Mouse (Mus musculus) forebrain, embryonic 12.5 days (tissue): ENCODE data around the gene B3galt1. TPM values are rescaled to one million over a fixed set of nuclear protein-coding genes. Genes with fewer than 3 reads are reported as not detected.
A peak's percentile ranks its signal among the peaks of the same experiment; 100 is the strongest.

Experiments
- ATAC-seq: fragments of 200-750 bp; cut with Nextera tagmentation; 2 replicates; pipeline ENCODE4 v1.8.0; 2017; ENCODE audit warnings: moderate TSS enrichment; ENCODE audit not compliant: low FRiP score
- H3K27ac ChIP-seq: fragments of 300-500 bp; sonication (generic); 2 replicates; pipeline ENCODE4 v1.5.1; 2016; ENCODE audit warnings: mild to moderate bottlenecking
- H3K27me3 ChIP-seq: fragments of 300-500 bp; sonication (generic); 2 replicates; pipeline ENCODE4 v1.6.1; 2016; ENCODE audit warnings: mild to moderate bottlenecking
- H3K36me3 ChIP-seq: fragments of 300-500 bp; sonication (generic); replicated peaks from 2 replicates; pipeline ENCODE4 v1.6.1; 2016; ENCODE audit warnings: mild to moderate bottlenecking
- H3K4me1 ChIP-seq: fragments of 300-500 bp; sonication (generic); 2 replicates; pipeline ENCODE4 v1.6.1; 2016
- H3K4me2 ChIP-seq: fragments of 300-500 bp; sonication (generic); 2 replicates; pipeline ENCODE4 v1.6.1; 2016; ENCODE audit warnings: mild to moderate bottlenecking, moderate library complexity
- H3K4me3 ChIP-seq: fragments of 300-500 bp; sonication (generic); replicated peaks from 2 replicates; pipeline ENCODE4 v1.5.1; 2016; ENCODE audit warnings: mild to moderate bottlenecking
- H3K9ac ChIP-seq: fragments of 300-500 bp; sonication (generic); 2 replicates; pipeline ENCODE4 v1.6.1; 2016; ENCODE audit warnings: mild to moderate bottlenecking
- H3K9me3 ChIP-seq: fragments of 300-500 bp; sonication (generic); 2 replicates; pipeline ENCODE4 v1.6.1; 2016
- WGBS: fragments of 180-500 bp; shearing (Covaris S2); methylation state at CpG from one replicate; pipeline ENCODE4 v1.1.7; 2016; 5-methylcytosine and 5-hydroxymethylcytosine counted together
- polyA plus RNA-seq: library from polyadenylated mRNA; unstranded; fragments of >200 nt; fragmentation: Nextera tagmentation; extraction: Ambion mirVana; gene quantifications from 2 replicates; pipeline ENCODE4 v1.2.1, GENCODE M21; 2016

Gene B3galt1
- polyA plus RNA-seq, 1 experiment from 2014 or later = 26.1 TPM

- Histone ChIP-seq H3K36me3 (no peaks in the 10 kb centered on the region), H3K27ac (no peak overlapping the region), H3K27me3 (no peaks in the 10 kb centered on the region), H3K9ac (no peak overlapping the region), H3K9me3 (no peaks in the 10 kb centered on the region), H3K4me1 (no peaks in the 10 kb centered on the region), H3K4me2 (no peak overlapping the region), H3K4me3 (no peak overlapping the region)
- no peak for ATAC-seq
- WGBS = 91% methylated on average over 3 of the region's 3 CpGs
These were observed 314.2 kb downstream of the B3galt1 start for GRCm38 (mm10) chr2:67879836-67880235.

- WGBS = 79% methylated on average over 1 of the region's 1 CpGs
- H3K27me3 ChIP-seq = no peaks in the 10 kb centered on the region
- H3K9ac ChIP-seq = no peak overlapping the region
- no peaks in the 10 kb centered on the region for H3K9me3 ChIP-seq
- H3K4me2 ChIP-seq = no peak overlapping the region
- H3K4me1 ChIP-seq = no peaks in the 10 kb centered on the region
- no peaks in the 10 kb centered on the region for H3K36me3 ChIP-seq
- no peak overlapping the region for H3K4me3 ChIP-seq
- H3K27ac ChIP-seq = no peak overlapping the region
- no peak for ATAC-seq
These were observed 316.1 kb downstream of the B3galt1 start for GRCm38 (mm10) chr2:67881713-67882281.

GRCm38 (mm10) chr2:67897956-67898689 lies 332.5 kb downstream of the B3galt1 start:
- no peak overlapping the region for H3K27ac ChIP-seq
- H3K9me3 ChIP-seq = no peaks in the 10 kb centered on the region
- H3K4me3 ChIP-seq = no peak overlapping the region
- no peak overlapping the region for H3K4me2 ChIP-seq
- H3K36me3 ChIP-seq = no peaks in the 10 kb centered on the region
- no peak overlapping the region for H3K9ac ChIP-seq
- H3K27me3 ChIP-seq = no peaks in the 10 kb centered on the region
- WGBS = 19% methylated on average over 2 of the region's 2 CpGs
- H3K4me1 ChIP-seq = peaks cover 12% of the 10 kb centered on the region
- peak; percentile 50; the same call in 1 of the 2 replicates for ATAC-seq

GRCm38 (mm10) chr2:67901574-67901973 lies 335.9 kb downstream of the B3galt1 start:
- Histone ChIP-seq H3K9me3 (no peaks in the 10 kb centered on the region), H3K9ac (no peak overlapping the region), H3K27me3 (no peaks in the 10 kb centered on the region), H3K27ac (no peak overlapping the region), H3K4me1 (peaks cover 12% of the 10 kb centered on the region), H3K4me2 (no peak overlapping the region), H3K36me3 (no peaks in the 10 kb centered on the region), H3K4me3 (no peak overlapping the region)
- WGBS = 63% methylated on average over 6 of the region's 6 CpGs
- ATAC-seq = no peak

- 0 out of 2 replicates have a peak, but pooled peaks have one; percentile 2 for ATAC-seq
- H3K4me1 ChIP-seq = peaks cover 12% of the 10 kb centered on the region
- H3K27ac ChIP-seq = no peak overlapping the region
- H3K4me2 ChIP-seq = no peak overlapping the region
- H3K36me3 ChIP-seq = no peaks in the 10 kb centered on the region
- no peak overlapping the region for H3K4me3 ChIP-seq
- WGBS = 61% methylated on average over 8 of the region's 8 CpGs
- H3K27me3 ChIP-seq = no peaks in the 10 kb centered on the region
- no peaks in the 10 kb centered on the region for H3K9me3 ChIP-seq
- H3K9ac ChIP-seq = no peak overlapping the region
These were observed 337.1 kb downstream of the B3galt1 start for GRCm38 (mm10) chr2:67902651-67903292.

GRCm38 (mm10) chr2:67903769-67904168 lies 338.1 kb downstream of the B3galt1 start:
- Histone ChIP-seq H3K4me1 (peaks cover 3% of the 10 kb centered on the region; the same call in 1 of the 2 replicates), H3K9me3 (no peaks in the 10 kb centered on the region), H3K36me3 (no peaks in the 10 kb centered on the region), H3K4me2 (no peak overlapping the region), H3K27me3 (no peaks in the 10 kb centered on the region), H3K4me3 (no peak overlapping the region), H3K27ac (peak overlapping the region; percentile 43; the same call in 1 of the 2 replicates), H3K9ac (no peak overlapping the region)
- WGBS = 22% methylated on average over 1 of the region's 1 CpGs
- ATAC-seq = peak; percentile 65; the same call in 1 of the 2 replicates

- Histone ChIP-seq H3K27me3 (no peaks in the 10 kb centered on the region), H3K9ac (no peak overlapping the region), H3K4me1 (no peaks in the 10 kb centered on the region), H3K4me3 (no peak overlapping the region), H3K36me3 (no peaks in the 10 kb centered on the region), H3K9me3 (no peaks in the 10 kb centered on the region), H3K4me2 (no peak overlapping the region), H3K27ac (no peak overlapping the region)
- 79% methylated on average over 3 of the region's 3 CpGs for WGBS
- ATAC-seq = no peak
These were observed 366.3 kb downstream of the B3galt1 start for GRCm38 (mm10) chr2:67931994-67932393.

GRCm38 (mm10) chr2:67948408-67948807 lies 382.7 kb downstream of the B3galt1 start:
- Histone ChIP-seq H3K4me3 (no peak overlapping the region), H3K4me2 (no peak overlapping the region), H3K36me3 (no peaks in the 10 kb centered on the region), H3K9me3 (no peaks in the 10 kb centered on the region), H3K27me3 (no peaks in the 10 kb centered on the region), H3K9ac (no peak overlapping the region), H3K27ac (no peak overlapping the region), H3K4me1 (no peaks in the 10 kb centered on the region)
- 78% methylated on average over 3 of the region's 3 CpGs for WGBS
- no peak for ATAC-seq

GRCm38 (mm10) chr2:67956182-67956581 lies 390.5 kb downstream of the B3galt1 start:
- no peaks in the 10 kb centered on the region for H3K36me3 ChIP-seq
- no peak overlapping the region for H3K4me2 ChIP-seq
- no peaks in the 10 kb centered on the region for H3K4me1 ChIP-seq
- H3K4me3 ChIP-seq = no peak overlapping the region
- ATAC-seq = no peak
- H3K9ac ChIP-seq = no peak overlapping the region
- H3K27ac ChIP-seq = no peak overlapping the region
- no peaks in the 10 kb centered on the region for H3K27me3 ChIP-seq
- 76% methylated on average over 4 of the region's 4 CpGs for WGBS
- no peaks in the 10 kb centered on the region for H3K9me3 ChIP-seq

- Histone ChIP-seq H3K9ac (no peak overlapping the region), H3K27me3 (no peaks in the 10 kb centered on the region), H3K27ac (no peak overlapping the region), H3K4me2 (no peak overlapping the region), H3K4me3 (no peak overlapping the region), H3K9me3 (no peaks in the 10 kb centered on the region), H3K4me1 (no peaks in the 10 kb centered on the region), H3K36me3 (no peaks in the 10 kb centered on the region)
- 87% methylated on average over 2 of the region's 2 CpGs for WGBS
- no peak for ATAC-seq
These were observed 391.9 kb downstream of the B3galt1 start for GRCm38 (mm10) chr2:67957561-67957960.

- no peak overlapping the region for H3K4me3 ChIP-seq
- H3K36me3 ChIP-seq = no peaks in the 10 kb centered on the region
- H3K9ac ChIP-seq = no peak overlapping the region
- no peaks in the 10 kb centered on the region for H3K9me3 ChIP-seq
- no peak for ATAC-seq
- H3K4me1 ChIP-seq = no peaks in the 10 kb centered on the region
- H3K4me2 ChIP-seq = no peak overlapping the region
- H3K27ac ChIP-seq = no peak overlapping the region
- no peaks in the 10 kb centered on the region for H3K27me3 ChIP-seq
- WGBS = 80% methylated on average over 2 of the region's 2 CpGs
These were observed 395.0 kb downstream of the B3galt1 start for GRCm38 (mm10) chr2:67960711-67961110.

- Histone ChIP-seq H3K36me3 (no peaks in the 10 kb centered on the region), H3K4me3 (no peak overlapping the region), H3K9ac (no peak overlapping the region), H3K27ac (no peak overlapping the region), H3K27me3 (no peaks in the 10 kb centered on the region), H3K4me1 (no peaks in the 10 kb centered on the region), H3K9me3 (no peaks in the 10 kb centered on the region), H3K4me2 (no peak overlapping the region)
- no peak for ATAC-seq
These were observed 403.1 kb downstream of the B3galt1 start for GRCm38 (mm10) chr2:67968812-67969211.
